Mouse (Mus musculus): Measurements from ENCODE around the gene Golm1. TPM values are rescaled to one million over a fixed set of nuclear protein-coding genes. Genes with fewer than 3 reads are reported as not detected.
A peak's percentile ranks its signal among the peaks of the same experiment; 100 is the strongest.
"Not testable (repeated sequence)": the region's sequence is repeated elsewhere in the genome, so short reads cannot be mapped to it uniquely, and the experiment has no call there.

Gene Golm1
- 109 and 114 TPM in 2 replicates for polyA plus RNA-seq (2016; fragmentation: Nextera tagmentation; extraction: Ambion mirVana)

DNA sequence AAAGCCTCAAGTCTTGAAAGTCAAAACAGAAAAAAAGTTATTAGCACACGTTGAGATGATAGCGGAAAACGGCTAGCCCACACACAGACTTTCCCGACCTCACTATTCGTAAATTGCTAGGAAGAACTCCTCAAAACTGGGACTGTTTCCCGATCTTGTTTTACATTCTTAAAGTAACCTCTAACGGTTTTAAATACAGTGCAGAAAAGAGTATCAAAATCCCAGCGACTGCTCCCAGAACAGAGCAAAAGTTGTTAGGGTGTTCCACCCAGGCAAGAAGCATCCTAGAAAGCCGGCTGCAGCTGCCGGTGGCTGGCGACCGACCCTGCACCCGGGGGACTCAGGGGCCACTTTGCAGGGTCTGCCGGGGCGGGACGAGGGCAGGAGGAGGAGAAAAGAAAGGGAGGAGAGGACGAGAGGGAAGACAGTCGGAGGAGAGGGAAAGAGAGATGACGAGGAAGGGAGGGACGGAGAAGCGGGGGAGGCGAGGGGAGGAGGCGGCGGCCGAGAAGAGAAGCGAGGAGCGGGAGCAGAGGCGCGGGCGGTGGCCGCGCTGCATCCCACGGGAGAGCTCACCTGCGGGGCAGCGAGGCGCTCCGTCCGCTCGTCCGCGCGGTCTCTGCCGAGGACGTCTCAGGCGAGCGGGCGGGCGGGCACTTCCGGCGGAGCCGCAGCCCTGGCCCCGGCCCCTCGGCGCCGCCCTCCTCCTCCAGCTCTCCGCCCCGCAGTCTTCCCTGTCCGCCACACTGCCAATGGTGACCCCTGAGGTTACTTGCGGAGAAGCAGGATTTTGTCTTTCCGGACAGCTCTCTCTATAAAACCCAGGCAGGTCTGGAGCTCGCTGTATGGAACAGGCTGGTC, at the start of gene Golm1:
TSS of gene Golm1 (minus strand) at position 661 of the 861 bp plus-strand sequence.
- Histone ChIP-seq H3K4me2 (peak within 1 kb of the TSS; percentile 64), H3K9ac (peak within 1 kb of the TSS; percentile 90), H3K27me3 (no peaks in the 10 kb centered on the region), H3K27ac (peak within 1 kb of the TSS; percentile 88), H3K36me3 (replicated peaks) (no peaks in the 10 kb centered on the region; the same call in 1 of the 2 replicates), H3K9me3 (no peaks in the 10 kb centered on the region), H3K4me3 (replicated peaks) (peak within 1 kb of the TSS; percentile 75), H3K4me1 (peaks cover 23% of the 10 kb centered on the region)
- peak; percentile 85 for ATAC-seq (ENCODE audit: low FRiP score)
- WGBS, result under 1% methylated on average over 58 of the region's 61 CpGs

DNA sequence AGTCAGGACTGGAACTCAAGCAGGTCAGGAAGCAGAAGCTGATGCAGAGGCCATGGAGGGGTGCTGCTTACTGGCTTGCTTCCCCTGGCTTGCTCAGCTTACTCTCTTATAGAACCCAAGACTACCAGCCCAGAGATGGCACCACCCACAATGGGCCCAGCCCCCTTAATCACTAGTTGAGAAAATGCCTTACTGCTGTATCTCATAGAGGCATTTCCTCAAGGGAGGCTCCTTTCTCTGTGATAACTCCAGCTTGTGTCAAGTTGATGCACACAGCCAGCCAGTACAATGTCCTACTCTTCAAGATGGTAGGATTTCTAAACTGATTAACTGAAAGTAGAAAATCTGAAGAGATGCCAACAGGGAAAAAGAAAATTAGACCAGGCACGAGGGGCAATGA, 46.5 kb upstream of the Golm1 start:
- not testable (repeated sequence) for H3K4me2 ChIP-seq; H3K27me3 ChIP-seq; H3K9me3 ChIP-seq; H3K4me1 ChIP-seq; H3K9ac ChIP-seq; H3K36me3 ChIP-seq (replicated peaks); H3K27ac ChIP-seq; H3K4me3 ChIP-seq (replicated peaks); ATAC-seq (ENCODE audit: low FRiP score)
- 66% methylated on average over 1 of the region's 1 CpGs for WGBS

DNA sequence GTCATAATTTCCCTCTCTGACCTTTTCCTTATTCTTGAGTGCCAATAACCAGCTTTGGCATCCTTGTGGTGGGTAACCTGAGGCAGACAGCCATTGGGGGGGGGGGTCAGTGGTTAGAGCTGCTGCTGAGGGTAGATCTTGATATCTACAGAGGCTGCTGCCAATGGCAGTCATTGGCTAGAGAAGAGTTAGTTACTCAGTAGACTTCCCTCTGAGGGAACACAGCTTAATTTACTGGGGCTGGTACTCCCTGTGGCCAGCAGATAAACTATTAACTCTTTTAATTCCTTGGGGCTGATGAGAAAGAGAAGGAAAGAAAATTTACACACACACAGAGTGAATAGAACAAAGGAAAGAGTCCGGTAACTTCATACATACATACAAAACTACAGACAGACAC, 43.9 kb upstream of the Golm1 start:
- no peaks in the 10 kb centered on the region for H3K36me3 ChIP-seq (replicated peaks)
- 83% methylated on average over 1 of the region's 1 CpGs for WGBS
- no peak for ATAC-seq (ENCODE audit: low FRiP score)
- no peak overlapping the region for H3K4me2 ChIP-seq
- no peak overlapping the region for H3K9ac ChIP-seq
- H3K27ac ChIP-seq, result no peak overlapping the region
- 0 out of 2 replicates have a peak, but pooled peaks cover 5% of the 10 kb centered on the region for H3K27me3 ChIP-seq
- no peaks in the 10 kb centered on the region for H3K9me3 ChIP-seq
- H3K4me3 ChIP-seq (replicated peaks), result no peak overlapping the region
- H3K4me1 ChIP-seq, result 0 out of 2 replicates have a peak, but pooled peaks cover 3% of the 10 kb centered on the region

DNA sequence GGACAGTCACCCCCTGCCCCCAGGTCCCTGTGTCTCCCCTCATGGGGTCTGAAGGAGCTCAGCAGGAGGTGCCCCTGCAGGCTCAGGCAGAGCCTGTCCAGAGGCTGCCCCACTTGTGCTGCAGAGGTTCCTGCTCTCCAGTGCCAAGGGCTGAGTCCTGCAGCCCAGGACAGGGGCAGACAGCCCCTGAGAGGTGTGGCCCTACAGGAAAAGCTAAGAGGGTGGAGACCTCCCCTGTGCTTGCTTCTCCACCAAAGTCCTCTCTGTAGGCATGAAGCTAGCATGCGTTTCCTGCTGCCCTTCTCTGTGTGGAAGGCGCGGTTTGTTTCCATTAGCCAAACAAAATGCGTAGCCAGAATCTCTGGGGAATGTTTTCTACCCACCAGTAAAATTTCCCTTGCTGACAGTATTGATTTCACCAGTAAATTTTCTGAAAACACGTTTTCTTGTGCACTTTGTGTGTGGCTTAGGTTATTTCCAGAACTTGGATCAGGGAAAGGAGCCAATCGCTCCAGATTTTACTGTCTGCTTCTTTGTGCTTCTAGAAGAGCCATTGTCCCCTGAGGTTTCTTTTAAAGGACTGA, 43.3 kb upstream of the Golm1 start:
- WGBS, result 47% methylated on average over 6 of the region's 6 CpGs
- H3K27ac ChIP-seq; H3K4me3 ChIP-seq (replicated peaks); ATAC-seq (ENCODE audit: low FRiP score); H3K9ac ChIP-seq; H3K36me3 ChIP-seq (replicated peaks); H3K9me3 ChIP-seq; H3K4me2 ChIP-seq; H3K27me3 ChIP-seq; H3K4me1 ChIP-seq: not testable (repeated sequence)

DNA sequence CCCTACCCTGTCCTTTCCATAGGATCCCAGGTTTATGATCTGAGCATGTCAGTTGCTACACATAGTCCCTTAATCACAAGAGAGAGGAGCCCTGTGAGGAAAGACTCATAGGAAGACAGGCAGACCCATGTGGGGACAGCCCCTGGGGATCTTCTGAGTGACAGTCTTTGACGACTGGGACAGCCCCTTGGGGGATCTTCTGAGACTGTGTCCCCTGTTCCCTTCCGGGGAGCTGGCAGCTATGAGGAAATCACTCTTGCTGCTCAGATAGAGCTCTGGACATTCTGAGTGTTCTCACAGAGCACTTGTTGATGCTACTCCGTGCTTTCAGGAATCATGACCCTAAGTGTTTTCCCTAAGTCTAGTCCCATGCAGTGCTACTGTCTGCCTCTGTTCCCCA, 38.1 kb upstream of the Golm1 start:
- Histone ChIP-seq H3K36me3 (replicated peaks) (no peaks in the 10 kb centered on the region), H3K27ac (no peak overlapping the region), H3K4me2 (no peak overlapping the region), H3K4me3 (replicated peaks) (no peak overlapping the region), H3K9ac (no peak overlapping the region), H3K9me3 (no peaks in the 10 kb centered on the region), H3K27me3 (0 out of 2 replicates have a peak, but pooled peaks cover 5% of the 10 kb centered on the region), H3K4me1 (no peaks in the 10 kb centered on the region)
- 50% methylated on average over 3 of the region's 3 CpGs for WGBS
- ATAC-seq (ENCODE audit: low FRiP score), result no peak

- 73% methylated on average over 3 of the region's 3 CpGs for WGBS
These were observed 36.4 kb upstream of the Golm1 start, which contains the start of gene Spata31d1b for GRCm38 (mm10) chr13:59711984-59712383. TSS of gene Spata31d1b (plus strand) at chr13:59712284.

GRCm38 (mm10) chr13:59710230-59710629, 34.6 kb upstream of the Golm1 start, which contains the start of gene Spata31d1a:
TSS of gene Spata31d1a (minus strand) at chr13:59710330.
- Histone ChIP-seq H3K9me3 (no peaks in the 10 kb centered on the region), H3K27me3 (no peaks in the 10 kb centered on the region), H3K27ac (no peak within 1 kb of the TSS), H3K9ac (no peak within 1 kb of the TSS), H3K4me3 (replicated peaks) (no peak within 1 kb of the TSS), H3K4me2 (no peak within 1 kb of the TSS), H3K36me3 (replicated peaks) (no peaks in the 10 kb centered on the region), H3K4me1 (no peaks in the 10 kb centered on the region)
- ATAC-seq (ENCODE audit: low FRiP score), result no peak
- WGBS, result 92% methylated on average over 15 of the region's 15 CpGs

More at GRCm38 (mm10) chr13:59711984-59712383, 36.4 kb upstream of the Golm1 start, which contains the start of gene Spata31d1b:
- not testable (repeated sequence) for ATAC-seq (ENCODE audit: low FRiP score); H3K4me3 ChIP-seq (replicated peaks); H3K9me3 ChIP-seq; H3K36me3 ChIP-seq (replicated peaks); H3K4me2 ChIP-seq; H3K27ac ChIP-seq; H3K4me1 ChIP-seq; H3K27me3 ChIP-seq; H3K9ac ChIP-seq

DNA sequence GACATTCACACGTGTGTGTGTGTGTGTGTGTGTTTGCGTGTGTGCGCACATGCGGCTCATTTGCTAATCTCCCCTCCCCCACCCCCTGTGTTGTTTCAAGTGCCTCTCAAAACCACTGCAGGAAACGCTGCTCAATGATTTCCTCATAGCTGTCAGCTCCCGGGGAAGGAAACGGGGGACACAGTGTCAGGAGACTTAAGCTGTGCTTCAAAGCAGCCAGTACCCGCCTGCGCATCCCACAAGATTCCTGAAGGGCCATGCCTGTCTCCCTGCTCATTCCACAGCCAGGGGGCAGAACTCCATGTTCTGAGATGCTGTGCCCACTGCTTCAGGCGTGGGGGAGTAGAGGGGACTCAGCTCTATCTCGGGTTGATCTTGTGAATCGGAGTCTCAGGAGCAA, 29.0 kb upstream of the Golm1 start:
- Histone ChIP-seq H3K9me3 (no peaks in the 10 kb centered on the region), H3K27ac (no peak overlapping the region), H3K4me3 (replicated peaks) (no peak overlapping the region), H3K27me3 (no peaks in the 10 kb centered on the region; the same call in 1 of the 2 replicates), H3K4me1 (peaks cover 6% of the 10 kb centered on the region; the same call in 1 of the 2 replicates), H3K4me2 (no peak overlapping the region), H3K36me3 (replicated peaks) (no peaks in the 10 kb centered on the region), H3K9ac (no peak overlapping the region)
- ATAC-seq (ENCODE audit: low FRiP score), result 0 out of 2 replicates have a peak, but pooled peaks have one; percentile 17
- 56% methylated on average over 12 of the region's 12 CpGs for WGBS

DNA sequence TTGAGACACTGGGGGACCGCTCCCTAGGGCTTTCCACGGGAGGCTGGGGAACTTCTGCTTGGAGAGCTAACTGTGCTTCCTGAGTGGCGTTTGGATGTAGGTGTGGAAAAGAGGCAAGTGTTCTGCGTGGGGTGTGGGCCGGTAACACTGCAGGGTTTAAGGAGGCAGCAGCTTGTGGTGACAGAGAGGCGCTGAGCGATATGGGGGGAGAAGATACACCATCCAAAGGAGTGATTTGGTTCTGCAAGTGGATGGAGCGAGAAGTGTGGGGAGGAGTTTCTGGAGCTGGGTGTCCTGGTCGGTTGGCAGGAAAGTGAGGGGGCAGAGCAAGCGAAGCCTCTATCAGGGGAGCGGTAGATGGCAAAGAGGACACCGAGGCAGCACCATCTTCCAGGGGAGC, 27.9 kb upstream of the Golm1 start:
- no peak for ATAC-seq (ENCODE audit: low FRiP score)
- H3K9ac ChIP-seq, result no peak overlapping the region
- no peaks in the 10 kb centered on the region for H3K36me3 ChIP-seq (replicated peaks)
- H3K9me3 ChIP-seq, result no peaks in the 10 kb centered on the region
- no peak overlapping the region for H3K27ac ChIP-seq
- H3K4me1 ChIP-seq, result peaks cover 6% of the 10 kb centered on the region; the same call in 1 of the 2 replicates
- no peak overlapping the region for H3K4me3 ChIP-seq (replicated peaks)
- H3K27me3 ChIP-seq, result no peaks in the 10 kb centered on the region; the same call in 1 of the 2 replicates
- H3K4me2 ChIP-seq, result no peak overlapping the region
- 91% methylated on average over 12 of the region's 12 CpGs for WGBS

DNA sequence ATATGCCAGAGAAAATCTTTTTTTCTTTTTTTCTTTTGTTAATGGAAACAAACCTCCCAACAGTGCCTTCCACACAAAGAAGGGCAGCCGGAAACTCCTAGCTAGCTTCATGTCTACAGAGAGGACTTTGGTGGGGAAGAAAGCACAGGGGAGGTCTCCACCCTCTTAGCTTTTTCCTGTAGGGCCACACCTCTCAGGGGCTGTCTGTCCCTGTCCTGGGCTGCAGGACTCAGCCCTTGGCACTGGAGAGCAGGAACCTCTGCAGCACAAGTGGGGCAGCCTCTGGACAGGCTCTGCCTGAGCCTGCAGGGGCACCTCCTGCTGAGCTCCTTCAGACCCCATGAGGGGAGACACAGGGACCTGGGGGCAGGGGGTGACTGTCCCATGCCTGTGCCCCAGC, 24.5 kb upstream of the Golm1 start:
- not testable (repeated sequence) for H3K4me1 ChIP-seq; H3K36me3 ChIP-seq (replicated peaks); H3K4me2 ChIP-seq; H3K27ac ChIP-seq; H3K4me3 ChIP-seq (replicated peaks); H3K9ac ChIP-seq; H3K27me3 ChIP-seq; H3K9me3 ChIP-seq; ATAC-seq (ENCODE audit: low FRiP score)
- 75% methylated on average over 1 of the region's 1 CpGs for WGBS

- no peak overlapping the region for H3K27ac ChIP-seq
- 88% methylated on average over 8 of the region's 8 CpGs for WGBS
These were observed 23.5 kb upstream of the Golm1 start for GRCm38 (mm10) chr13:59699131-59699530.

DNA sequence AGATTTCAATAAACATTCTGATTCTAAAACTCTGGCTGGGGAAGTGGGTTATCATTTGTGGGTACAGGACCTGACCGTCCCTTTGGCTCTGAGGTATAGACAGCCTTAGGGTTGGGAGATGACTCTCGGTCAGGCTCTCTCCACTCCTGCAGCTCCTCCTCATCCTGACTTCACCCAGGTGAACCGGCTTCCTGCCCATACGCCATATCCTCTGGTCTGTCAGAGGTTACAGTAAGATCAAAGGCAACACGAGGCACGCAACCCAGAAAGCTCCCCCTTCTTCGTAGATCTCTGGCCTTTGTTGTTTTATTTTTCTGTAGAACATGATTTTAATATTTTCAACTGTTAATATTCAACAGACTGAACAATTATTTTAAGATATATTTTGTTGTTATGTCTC, 20.2 kb upstream of the Golm1 start:
- H3K36me3 ChIP-seq (replicated peaks), result no peaks in the 10 kb centered on the region
- H3K9me3 ChIP-seq, result peaks cover 4% of the 10 kb centered on the region; the same call in 1 of the 2 replicates
- no peak overlapping the region for H3K27ac ChIP-seq
- no peak overlapping the region for H3K4me2 ChIP-seq
- 88% methylated on average over 7 of the region's 7 CpGs for WGBS
- no peak overlapping the region for H3K9ac ChIP-seq
- no peak overlapping the region for H3K4me3 ChIP-seq (replicated peaks)
- H3K4me1 ChIP-seq, result peaks cover 4% of the 10 kb centered on the region; the same call in 1 of the 2 replicates
- H3K27me3 ChIP-seq, result no peaks in the 10 kb centered on the region
- ATAC-seq (ENCODE audit: low FRiP score), result no peak

More at GRCm38 (mm10) chr13:59699131-59699530, 23.5 kb upstream of the Golm1 start:
- H3K4me2 ChIP-seq, result no peak overlapping the region
- H3K9ac ChIP-seq, result no peak overlapping the region
- H3K4me1 ChIP-seq, result no peaks in the 10 kb centered on the region
- ATAC-seq (ENCODE audit: low FRiP score), result no peak
- no peaks in the 10 kb centered on the region for H3K36me3 ChIP-seq (replicated peaks)
- no peaks in the 10 kb centered on the region for H3K27me3 ChIP-seq
- no peak overlapping the region for H3K4me3 ChIP-seq (replicated peaks)
- no peaks in the 10 kb centered on the region for H3K9me3 ChIP-seq
